Mouse (Mus musculus) adrenal gland, adult 2 months (tissue): ENCODE data around the gene Scrn3. TPM values are rescaled to one million over a fixed set of nuclear protein-coding genes. Genes with fewer than 3 reads are reported as not detected.

Experiments
- DNase-seq: peaks from one replicate; pipeline ENCODE4 v3.0.0; 2021
- long read RNA-seq: library from polyadenylated mRNA; stranded (forward); transcript quantifications from one replicate; pipeline ENCODE4 v2.0.0, GENCODE M21; 2021
- polyA plus RNA-seq: library from polyadenylated mRNA; depleted of rRNA; stranded (reverse); fragments of >200 nt; gene quantifications from 2 replicates; pipeline ENCODE4 v1.2.3, GENCODE M21; 2012; rRNA removed
- total RNA-seq, 2 experiments: library from RNA; stranded (reverse); gene quantifications; 2 replicates each; pipeline ENCODE4 v1.2.3; 2021

Scrn3 gene
- total RNA-seq (10 to 100 TPM; 19.1 to 28.1 TPM), polyA plus RNA-seq (3.8 and 4.6 TPM in 2 replicates)
- long read RNA-seq, transcript Scrn3-201 (8 exons, 3,309 nt) = major isoform, 11 of 30 reads
- long read RNA-seq, transcript Scrn3-202 (4 exons, 1,897 nt) = major isoform, 11 of 30 reads
- long read RNA-seq, partial matches to known transcripts = 3 of 30 reads
- long read RNA-seq, other reads (novel, unspliced or antisense) = 5 of 30 reads

DNA sequence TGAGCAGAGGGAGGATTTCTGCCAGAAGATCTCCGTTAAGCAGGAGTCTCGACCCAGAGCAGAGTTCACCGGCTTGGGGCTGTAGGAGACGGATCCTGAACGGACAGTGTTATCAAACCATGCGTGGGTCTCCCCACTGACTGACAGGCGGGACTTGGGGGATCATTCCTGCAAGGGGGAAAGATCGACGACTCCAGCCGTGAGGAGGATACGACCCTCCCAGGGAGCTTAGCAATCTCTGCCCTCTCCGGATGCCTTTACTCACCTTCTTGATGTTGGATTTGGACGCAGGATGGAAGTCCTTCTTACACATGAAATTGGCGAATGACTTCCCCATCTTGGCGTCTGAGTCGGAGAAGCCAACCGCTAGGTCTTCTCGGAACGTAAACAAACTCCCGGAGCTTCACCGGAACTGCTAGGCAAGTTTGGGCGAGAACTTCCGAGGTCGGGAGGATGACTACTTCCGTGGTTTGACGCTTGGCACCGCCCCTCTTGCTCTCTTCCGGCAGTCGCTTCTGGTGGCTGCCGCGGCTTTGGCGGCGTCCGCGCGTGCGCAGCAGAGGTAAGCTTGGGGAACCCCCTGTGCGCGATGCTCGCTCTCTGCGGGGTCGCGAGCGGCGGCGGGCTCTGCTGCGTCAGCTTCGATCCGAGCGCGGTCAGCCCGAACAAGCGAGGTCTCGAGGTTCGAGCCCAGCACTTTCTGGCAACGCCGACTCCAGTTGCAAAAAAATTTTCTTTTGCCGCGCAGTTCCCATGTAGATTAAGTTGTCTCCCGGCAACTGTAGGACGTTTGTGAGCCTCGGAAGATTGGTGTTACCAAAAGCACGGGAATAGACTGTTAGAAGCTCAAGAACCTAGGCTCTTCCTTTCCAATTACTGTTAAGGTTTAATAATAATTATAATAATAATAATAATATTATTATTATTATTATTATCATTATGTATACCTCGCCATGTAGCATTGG lies at the start of gene Scrn3, which contains the start of gene Cir1:
Gene Scrn3, plus strand, starts transcription at position 450 of the 965 bp plus-strand sequence.
Gene Cir1, minus strand, starts transcription at position 550 of the 965 bp plus-strand sequence.
- DNase-seq = peak; percentile 95

DNA sequence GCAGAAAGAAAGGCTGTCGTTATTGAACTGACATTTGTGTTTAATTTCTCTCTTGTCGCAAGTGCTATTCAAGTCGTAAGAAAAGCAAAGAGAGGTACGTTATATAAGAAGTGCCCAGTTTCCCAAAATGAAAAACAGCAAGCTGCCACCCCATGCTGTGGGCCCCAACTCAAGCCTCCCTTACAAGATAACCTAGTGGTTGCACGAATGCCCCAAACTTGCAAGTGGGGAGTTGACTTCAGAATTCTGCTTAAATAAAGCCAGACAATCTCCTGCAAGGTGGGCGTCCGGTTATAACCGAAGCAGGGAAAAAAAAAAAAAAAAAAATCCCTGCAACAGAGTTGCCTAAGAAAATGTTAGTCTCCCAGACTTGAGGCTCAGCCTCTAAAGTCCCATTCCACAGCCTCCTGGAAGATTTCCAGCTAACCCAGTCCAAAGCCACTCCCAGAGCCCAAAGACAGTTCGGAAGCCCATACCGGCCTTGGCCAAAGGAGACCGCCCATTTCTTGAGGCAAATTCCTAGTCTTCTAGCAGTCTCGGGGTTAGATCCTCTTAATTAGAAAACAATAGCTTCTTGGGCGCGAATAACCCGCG lies 49.1 kb upstream of the Scrn3 start:
- no peak for DNase-seq

DNA sequence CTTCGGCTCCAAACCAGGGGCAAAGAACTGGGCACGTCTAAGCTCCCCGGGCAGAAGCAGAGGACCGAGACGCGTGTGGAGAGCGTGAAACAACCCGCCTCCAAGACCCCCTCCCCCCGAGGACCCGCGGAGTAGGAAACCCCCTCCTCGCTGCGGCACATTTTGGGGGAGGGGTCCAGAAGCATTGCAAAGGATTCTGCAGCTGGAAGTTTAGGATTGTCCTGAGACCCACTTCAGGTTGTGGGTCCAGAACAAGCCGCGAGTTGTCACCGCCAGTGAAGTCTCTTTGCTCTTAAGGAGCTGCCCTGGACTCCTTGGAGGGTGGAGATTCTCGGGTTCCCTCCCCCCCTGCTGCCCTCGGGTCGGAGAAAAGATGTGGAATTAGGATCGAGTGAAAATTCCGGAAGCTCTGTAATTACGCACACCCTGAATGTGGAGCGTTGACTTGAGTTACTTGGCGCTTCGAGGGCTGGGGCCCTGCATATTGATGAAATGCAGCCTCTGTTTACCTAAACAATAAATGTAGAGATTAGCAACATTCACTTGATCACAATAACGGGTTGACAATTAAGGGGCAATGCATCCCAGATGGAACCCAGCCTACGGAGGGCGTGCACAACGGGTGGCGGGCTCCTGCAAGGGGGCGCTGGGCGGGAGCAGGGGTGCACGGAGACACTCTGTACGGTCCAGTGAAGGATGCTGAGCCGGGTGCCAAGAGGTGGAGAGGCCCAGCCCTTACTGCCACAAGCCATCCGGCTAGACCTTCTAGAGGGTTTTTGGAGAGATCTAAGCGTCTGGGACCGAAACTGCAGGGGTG lies 48.4 kb upstream of the Scrn3 start:
- no peak for DNase-seq

DNA sequence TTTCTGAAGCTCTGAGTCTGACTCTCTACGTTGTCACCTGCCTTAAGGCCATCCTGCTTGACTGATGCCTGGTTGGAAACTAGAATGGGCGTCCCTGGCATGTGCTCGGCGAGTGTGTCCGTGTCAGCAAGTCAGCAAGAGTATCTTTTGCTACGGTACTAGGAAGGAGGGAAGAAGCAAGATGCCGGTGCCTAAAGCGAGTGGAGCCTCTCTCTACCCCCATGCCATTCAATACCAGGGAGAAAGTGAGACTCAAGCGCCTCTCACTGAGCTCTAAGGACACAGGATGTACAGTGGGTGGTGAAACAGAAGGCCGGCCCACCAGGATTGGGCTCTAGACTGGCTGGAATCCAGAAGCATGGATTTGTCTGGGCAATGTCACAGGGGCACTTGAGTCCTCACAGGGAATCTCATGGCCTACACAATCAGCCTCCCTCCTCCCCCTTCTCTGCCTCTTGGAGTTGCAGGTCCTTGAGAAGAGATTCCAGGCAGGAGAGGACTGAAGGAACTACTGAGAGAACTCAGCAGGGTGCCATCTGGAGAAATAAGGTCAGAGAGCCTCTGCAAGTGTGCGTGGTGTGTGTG lies 47.7 kb upstream of the Scrn3 start:
- DNase-seq = no peak

DNA sequence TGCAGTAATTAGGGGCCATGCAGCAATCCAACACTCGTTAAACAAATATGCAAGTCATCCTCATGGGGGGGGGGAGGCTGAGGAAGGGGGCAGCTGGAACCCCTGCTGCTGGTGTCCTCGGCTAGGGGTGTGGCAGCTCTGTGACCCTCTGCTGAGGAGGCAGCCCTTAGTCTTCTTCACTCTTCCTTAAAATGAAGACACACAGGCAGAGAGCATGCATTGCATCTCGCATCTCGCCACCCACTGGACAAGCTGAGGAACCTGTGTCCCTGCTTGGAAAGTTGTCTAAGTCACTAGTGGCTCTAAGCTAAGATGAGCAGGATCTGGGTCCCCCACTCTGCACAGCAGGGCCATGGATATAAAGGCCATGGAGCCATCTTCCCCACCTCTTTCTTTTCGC lies 46.4 kb upstream of the Scrn3 start:
- DNase-seq = no peak

DNA sequence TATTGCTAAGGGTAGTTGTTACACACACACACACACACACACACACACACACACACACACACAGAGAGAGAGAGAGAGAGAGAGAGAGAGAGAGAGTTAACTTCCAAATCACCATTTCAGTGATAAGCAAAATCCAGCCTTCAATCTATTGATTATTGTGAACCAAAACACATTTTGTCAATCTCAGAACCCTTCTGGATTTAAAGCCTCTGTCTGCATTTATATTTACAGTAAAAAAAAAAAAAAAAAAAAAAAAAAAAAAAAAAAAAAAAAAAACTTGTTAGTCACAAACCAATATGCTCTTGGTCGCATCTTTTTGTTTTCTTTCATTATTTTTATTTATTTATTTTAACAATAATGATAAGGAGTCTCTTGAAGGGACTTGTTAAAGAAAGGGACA lies 45.8 kb upstream of the Scrn3 start:
- no peak for DNase-seq

DNA sequence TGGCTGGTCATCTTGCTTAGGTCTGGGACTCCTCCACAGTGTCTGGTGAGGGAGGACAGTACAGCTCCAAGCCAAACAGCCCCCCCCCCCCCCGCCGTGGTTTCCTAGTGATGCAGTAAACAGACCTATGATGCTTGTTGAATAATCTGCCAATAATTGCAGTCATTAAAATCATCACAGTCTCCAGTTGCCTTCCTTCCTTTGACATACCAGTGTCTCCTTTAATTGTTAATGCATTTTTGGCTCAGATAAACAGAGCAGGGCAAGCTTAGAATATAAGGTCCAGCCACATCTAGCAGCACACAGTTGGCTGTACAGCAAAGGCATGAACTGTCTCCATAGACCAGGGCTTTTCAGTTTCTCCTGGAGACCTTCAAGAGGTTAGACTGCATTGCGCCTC lies 45.2 kb upstream of the Scrn3 start:
- no peak for DNase-seq

DNA sequence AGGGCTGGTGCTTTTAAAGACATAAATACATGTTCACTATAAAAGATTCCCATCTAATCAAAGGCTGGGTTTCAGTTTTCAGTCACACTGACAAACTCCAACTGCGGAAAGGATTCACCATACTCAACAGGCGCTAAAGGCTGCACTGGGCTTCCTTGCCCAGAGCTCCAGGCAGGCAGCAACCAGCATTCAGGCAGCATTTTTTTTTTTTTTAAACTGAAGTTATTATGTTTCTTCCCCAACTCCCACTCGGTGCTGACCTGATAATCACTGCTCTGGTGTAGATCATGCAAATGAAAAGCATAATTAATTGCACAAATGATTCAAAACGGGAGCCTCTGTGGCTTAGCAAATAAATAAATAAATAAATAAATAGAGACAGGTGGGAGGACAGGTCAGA lies 44.6 kb upstream of the Scrn3 start:
- DNase-seq = no peak

DNA sequence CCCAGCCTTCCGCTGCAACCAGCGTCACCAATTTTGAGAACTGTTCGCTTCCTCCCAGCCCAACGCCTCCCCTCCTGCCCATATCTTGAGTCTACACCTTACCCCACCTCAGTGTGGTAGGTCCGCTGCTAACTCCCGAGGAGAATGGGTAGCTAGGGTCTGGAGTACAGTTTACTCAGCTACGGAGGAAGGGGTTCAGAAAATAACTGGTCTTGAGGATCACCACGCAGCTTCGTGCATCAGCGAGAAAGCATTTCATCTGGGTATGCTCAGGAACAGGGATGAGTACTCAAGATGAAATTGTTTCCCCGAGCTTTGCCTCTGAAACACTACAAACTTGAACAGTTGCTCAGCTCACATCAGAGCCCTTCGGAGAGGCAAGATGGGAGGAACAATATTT lies 44.1 kb upstream of the Scrn3 start:
- no peak for DNase-seq

DNA sequence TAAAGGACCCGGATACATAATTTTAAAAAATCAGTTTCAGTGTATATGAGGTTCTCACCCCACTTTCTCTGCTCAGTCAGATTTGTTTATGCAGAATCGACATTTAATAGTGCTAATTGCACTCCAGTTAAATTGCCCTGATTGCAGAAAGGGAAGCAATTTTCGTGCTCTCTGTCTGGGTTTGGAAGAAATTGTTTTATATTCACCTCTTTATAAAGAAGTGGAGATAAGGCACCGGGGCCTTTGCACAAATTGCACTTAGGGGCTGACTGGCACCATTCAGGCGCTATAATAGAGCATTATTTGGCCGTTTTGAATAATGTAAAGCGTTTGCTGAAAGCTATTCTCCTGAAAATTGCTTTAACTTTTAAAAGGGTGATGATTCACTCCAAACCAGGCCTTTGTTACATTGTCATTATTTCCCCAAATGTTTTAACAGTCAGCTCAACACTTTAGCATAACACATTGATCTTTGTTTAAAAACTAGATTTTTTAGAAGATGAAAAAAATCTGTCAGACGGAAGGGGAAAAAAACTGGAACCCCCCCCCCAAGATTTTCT lies 43.5 kb upstream of the Scrn3 start:
- DNase-seq = no peak

DNA sequence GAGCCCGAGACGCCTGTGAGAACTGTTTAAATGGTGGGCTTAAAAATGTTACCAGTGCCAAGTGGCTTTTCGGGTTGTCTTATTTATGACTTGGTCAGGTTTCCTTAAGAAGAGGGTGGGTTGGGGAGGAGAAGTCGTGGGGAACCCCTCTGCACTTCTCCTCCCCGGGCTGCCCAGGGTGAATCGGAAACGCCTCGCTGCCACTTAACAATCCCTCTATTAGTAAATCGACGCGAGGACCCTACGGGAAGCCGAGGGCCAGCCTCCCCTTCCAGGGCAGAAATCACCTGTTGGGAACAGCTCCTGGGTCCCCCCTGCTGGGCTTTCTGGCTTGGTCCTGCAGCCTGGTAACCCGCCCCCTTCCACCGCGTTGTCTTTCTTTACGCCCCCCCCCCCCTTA lies 42.7 kb upstream of the Scrn3 start:
- DNase-seq = no peak

DNA sequence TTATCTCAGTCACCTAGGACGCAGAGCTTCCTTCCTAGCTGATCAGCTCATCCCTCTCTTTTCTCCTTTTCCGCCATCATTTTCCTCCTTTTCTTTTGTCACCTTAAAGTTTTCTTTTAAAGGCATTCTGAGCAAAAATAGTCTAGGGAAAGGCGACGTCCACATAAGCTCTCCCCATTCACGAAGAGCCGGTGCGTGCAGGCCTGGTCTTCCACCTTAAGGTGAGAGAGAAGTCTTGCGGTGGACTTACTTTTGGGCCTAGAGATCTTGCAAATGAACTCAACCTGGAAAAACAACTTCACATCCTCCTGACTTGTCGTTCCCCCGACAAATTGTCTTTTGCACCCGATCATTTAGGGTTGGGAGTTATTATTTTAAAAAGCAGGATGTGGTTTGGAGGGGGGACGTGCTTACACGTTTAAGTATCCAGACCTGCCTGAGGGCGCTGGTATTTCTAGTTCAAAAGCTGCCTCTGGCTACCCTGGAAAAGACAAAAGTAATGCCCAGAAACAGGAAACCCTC lies 42.3 kb upstream of the Scrn3 start:
- DNase-seq = no peak

DNA sequence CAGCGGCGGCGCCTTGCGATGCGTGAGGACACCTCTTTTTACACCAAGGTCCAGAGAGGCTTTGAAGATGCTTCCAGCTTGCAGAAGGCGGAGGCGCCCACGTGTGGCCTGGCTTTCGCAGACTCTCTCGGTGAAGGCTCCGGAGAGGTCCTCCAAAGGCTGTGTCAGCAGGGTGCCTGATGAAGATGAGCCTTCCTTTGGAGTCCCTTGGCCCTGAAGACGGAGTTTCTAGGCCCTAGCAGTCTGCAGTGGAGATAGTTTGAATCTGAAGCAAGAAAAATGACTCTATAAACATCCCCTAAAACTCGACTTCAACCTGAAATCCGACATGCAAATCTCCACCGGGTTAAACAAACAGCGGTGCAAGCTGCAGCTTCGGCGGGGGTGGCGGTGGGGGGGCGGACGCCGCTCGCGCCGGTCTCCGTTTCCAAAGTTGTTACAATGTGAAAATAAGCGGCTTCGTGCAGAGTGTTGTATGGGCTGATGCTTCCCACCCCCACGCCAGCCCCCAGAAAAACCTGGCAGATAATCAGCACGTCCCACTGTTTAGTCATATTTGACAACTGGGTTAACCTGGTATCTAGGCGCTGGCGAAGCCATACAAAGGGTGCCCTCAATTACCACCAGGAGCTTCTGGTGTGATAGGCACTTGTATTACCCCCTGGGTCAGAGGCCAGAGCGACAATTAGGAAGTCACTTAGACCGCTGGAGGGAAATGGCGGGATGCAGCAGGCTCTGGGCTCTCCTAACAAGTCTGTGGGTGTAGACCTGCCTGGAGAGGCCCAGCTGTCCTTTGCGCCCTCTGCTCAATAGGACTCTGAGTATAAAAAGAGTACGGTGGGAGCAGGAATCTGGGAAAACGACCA lies 41.6 kb upstream of the Scrn3 start:
- no peak for DNase-seq

DNA sequence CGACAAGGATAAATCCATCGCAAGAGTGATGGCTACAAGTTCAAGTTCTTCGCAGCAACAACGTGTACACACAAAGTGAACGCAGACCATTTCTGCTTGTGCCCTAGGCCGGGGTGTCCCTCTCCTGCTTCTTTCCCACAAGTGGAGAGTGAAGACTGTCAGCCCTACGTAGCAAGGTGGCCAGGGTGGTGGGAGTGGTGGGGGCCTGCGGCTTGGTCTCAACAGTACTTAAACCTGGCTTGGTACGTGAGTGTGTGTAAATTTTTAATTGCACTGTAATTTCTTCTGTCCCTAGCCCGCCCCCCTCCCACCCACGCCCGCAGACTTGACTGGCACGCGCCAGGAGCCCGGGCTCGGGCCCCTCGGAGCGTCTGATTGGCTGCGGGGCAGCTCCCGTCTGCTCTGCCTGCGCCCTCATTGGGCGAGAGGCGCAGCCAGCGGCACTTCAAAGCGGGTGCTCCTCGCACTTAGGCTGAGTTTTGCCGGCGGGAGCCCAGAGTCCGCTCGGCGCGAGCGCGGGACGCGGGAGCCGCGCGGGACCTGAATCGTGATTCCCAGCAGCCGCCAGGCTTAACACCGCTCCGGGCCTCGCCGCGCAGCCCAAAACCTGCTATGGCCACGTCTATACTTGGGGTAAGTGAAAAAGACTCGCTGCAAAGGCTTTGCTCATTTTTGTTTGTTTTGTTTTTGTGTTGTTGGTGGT lies 40.8 kb upstream of the Scrn3 start, which contains the start of gene Sp9:
Gene Sp9, plus strand, starts transcription at position 467 of the 703 bp plus-strand sequence.
- DNase-seq = peak; percentile 64

DNA sequence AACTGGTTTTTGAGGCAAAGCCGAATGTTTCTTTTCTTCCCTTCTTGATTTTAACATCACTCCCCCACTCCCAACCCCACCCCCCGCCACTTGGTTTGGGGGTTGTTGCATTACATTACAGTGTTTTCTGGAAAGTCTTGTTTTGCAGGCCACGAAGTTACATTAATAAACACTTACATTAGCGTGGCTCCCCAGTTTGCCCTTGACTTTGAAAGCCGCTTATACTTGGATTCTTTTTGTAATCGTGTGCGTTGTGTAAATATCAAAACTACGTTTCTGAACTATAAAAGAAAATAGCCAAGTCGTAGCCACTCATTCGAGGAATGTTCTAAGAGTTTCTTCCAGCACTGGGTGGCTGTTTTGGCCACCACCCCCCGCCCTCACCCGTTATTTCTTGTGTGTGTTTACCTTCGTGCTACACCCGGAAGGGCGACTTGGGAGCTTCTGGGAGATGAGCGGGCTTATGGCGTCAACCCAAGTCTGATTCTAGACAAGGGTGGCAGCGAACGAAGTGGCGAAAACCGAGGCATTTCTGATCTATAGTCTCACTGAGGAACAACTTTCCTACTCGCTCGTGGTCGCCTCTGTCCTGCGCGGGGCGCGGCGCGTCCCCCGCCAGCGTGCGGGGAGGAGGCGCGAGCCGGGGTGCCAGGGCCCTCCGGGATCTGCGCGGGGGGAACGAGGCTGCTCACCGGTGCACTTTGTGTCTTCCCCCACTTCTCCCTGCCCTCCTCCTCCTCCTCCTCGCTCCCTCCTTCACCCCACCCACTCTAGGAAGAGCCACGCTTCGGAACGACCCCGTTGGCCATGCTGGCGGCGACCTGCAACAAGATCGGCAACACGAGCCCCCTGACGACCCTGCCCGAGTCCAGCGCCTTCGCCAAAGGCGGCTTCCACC lies 39.8 kb upstream of the Scrn3 start:
- peak; percentile 27 for DNase-seq

DNA sequence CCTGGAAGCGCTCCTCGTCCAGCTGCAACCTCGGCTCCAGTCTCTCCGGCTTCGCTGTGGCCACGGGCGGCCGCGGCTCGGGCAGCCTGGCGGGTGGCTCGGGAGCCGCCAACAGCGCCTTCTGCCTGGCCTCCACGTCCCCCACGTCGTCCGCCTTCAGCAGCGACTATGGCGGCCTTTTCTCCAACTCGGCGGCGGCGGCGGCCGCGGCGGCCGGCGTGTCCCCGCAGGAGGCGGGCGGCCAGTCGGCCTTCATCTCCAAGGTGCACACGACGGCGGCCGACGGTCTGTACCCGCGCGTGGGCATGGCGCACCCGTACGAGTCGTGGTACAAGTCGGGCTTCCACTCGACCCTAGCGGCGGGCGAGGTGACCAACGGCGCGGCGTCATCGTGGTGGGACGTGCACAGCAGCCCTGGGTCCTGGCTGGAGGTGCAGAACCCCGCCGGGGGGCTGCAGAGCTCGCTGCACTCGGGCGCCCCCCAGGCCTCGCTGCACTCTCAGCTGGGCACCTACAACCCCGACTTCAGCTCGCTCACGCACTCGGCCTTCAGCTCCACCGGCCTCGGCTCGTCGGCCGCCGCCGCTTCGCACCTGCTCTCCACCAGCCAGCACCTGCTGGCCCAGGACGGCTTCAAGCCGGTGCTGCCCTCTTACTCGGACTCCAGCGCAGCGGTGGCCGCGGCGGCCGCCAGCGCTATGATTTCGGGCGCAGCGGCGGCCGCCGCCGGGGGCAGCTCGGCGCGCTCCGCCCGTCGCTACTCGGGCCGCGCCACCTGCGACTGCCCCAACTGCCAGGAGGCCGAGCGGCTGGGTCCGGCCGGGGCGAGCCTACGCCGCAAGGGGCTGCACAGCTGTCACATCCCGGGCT lies 38.9 kb upstream of the Scrn3 start:
- peak; percentile 41 for DNase-seq
